Mouse (Mus musculus) thymus, adult 2 months (tissue): ENCODE data around the gene Ush2a. TPM values are rescaled to one million over a fixed set of nuclear protein-coding genes. Genes with fewer than 3 reads are reported as not detected.

ENCODE experiments used
- DNase-seq: peaks from one replicate; pipeline ENCODE4 v3.0.0; 2021
- H3K27ac ChIP-seq: fragments of 200-500 bp; 2 replicates; pipeline ENCODE4 v1.5.1; 2012; ENCODE audit warnings: low read length, control low read depth; ENCODE audit not compliant: control insufficient read depth, insufficient read depth
- H3K27me3 ChIP-seq: fragments of 200-500 bp; 2 replicates; pipeline ENCODE4 v1.6.1; 2012; ENCODE audit warnings: mild to moderate bottlenecking, low read length, moderate library complexity, mixed read lengths; ENCODE audit not compliant: control insufficient read depth, insufficient read depth
- H3K36me3 ChIP-seq: fragments of 200-500 bp; 2 replicates; pipeline ENCODE4 v1.6.1; 2012; ENCODE audit warnings: mild to moderate bottlenecking, low read length, moderate library complexity; ENCODE audit not compliant: control insufficient read depth, insufficient read depth
- H3K4me1 ChIP-seq: fragments of 200-500 bp; replicated peaks from 2 replicates; pipeline ENCODE4 v1.6.1; 2012; ENCODE audit warnings: low read length; ENCODE audit not compliant: control insufficient read depth, insufficient read depth
- H3K4me3 ChIP-seq: fragments of 200-500 bp; 2 replicates; pipeline ENCODE4 v1.5.1; 2012; ENCODE audit warnings: mild to moderate bottlenecking, low read length, control low read depth, moderate library complexity; ENCODE audit not compliant: control insufficient read depth, insufficient read depth
- CTCF ChIP-seq: fragments of 200-500 bp; IDR thresholded peaks from 2 replicates; pipeline ENCODE4 v1.5.1; 2012; ENCODE audit warnings: mild to moderate bottlenecking, control low read depth, low read length, moderate library complexity, borderline replicate concordance; ENCODE audit not compliant: control insufficient read depth, poor library complexity, insufficient read depth; ENCODE audit errors: extremely low read depth
- POLR2A ChIP-seq: fragments of 200-500 bp; IDR thresholded peaks from 2 replicates; pipeline ENCODE4 v1.6.1; 2012; ENCODE audit warnings: mild to moderate bottlenecking, low read length, control low read depth, moderate library complexity; ENCODE audit not compliant: control insufficient read depth, poor library complexity, insufficient read depth; ENCODE audit errors: extremely low read depth
- WGBS: fragments of 180-500 bp; shearing (Covaris S2); methylation state at CpG from one replicate; pipeline ENCODE4 v1.1.7; 2018; 5-methylcytosine and 5-hydroxymethylcytosine counted together
- polyA plus RNA-seq: library from polyadenylated mRNA; depleted of rRNA; stranded (reverse); fragments of >200 nt; gene quantifications from 2 replicates; pipeline ENCODE4 v1.2.3, GENCODE M21; 2012

Gene Ush2a
- polyA plus RNA-seq, 1 experiment, result 0.05 TPM

DNA sequence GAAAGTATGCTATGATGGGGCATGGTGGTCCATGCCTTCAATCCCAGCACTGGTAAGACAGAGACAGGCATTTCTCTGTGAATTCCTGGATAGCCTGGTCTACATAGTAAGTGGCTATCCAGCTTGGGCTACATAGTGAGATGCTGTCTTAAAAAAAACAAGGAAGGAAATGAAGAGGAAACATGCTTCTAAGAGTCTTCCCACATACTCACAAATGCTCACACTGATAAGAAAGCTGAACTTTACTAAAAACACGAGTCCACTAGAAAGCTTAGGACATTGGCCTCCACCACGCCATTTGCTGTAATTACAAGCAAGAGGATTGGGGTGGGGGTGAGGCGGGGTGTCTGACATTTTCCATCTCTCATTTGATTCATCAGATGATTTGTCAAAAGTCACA is 148.7 kb downstream of the Ush2a start:
- Histone ChIP-seq H3K36me3 (no peaks in the 10 kb centered on the region), H3K4me1 (no peaks in the 10 kb centered on the region), H3K27me3 (no peaks in the 10 kb centered on the region), H3K4me3 (no peak overlapping the region), H3K27ac (no peak overlapping the region)
- DNase-seq, result no peak
- whole genome bisulfite sequencing, result 59% methylated on average over 3 of the region's 3 CpGs
- TF ChIP-seq POLR2A (no peak), CTCF (no peak)

DNA sequence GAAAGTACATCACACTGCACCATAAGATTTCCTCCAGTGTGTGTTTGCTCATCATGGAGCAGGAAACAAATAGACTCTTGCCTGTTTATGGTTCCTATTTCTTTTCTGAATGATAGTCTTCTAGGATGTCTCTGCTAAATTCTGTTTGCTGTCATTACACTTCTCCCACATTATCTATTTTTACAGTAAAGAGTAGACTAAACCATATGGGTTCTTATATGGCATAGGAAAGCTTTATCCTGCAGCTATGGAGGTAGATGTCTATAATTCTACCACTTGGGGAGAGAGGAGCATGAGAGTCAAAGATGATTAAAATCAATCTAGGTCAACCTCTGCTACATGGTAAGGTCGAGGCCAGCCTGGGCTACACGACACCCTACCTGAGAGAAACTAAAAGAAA is 158.7 kb downstream of the Ush2a start:
- 91% methylated on average over 2 of the region's 2 CpGs for WGBS
- DNase-seq, result no peak
- Histone ChIP-seq H3K4me3 (no peak overlapping the region), H3K27ac (no peak overlapping the region), H3K27me3 (no peaks in the 10 kb centered on the region), H3K36me3 (no peaks in the 10 kb centered on the region), H3K4me1 (no peaks in the 10 kb centered on the region)
- no peak for TF ChIP-seq CTCF
- TF ChIP-seq POLR2A, result no peak

DNA sequence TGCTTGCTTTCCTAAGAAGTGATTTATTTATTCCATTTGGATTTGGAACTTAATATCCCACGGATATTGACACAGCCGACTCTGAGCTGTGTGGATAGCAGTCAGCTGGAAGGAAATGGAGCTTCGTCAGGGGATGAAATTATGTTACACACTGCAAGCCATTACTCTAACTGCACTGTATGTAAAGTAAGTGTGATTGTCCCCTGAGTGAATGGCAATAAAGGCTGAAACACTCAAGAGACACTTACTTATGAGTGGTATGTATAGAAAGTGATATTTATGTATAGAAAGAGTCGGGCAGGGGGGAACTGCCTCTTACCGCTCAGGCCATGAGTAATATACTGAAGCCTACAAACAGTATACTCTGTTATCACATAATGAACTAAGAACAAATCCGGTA is 166.3 kb downstream of the Ush2a start:
- Histone ChIP-seq H3K36me3 (no peaks in the 10 kb centered on the region), H3K27ac (no peak overlapping the region), H3K27me3 (no peaks in the 10 kb centered on the region), H3K4me3 (no peak overlapping the region), H3K4me1 (no peaks in the 10 kb centered on the region)
- no peak for TF ChIP-seq POLR2A
- TF ChIP-seq CTCF, result no peak
- DNase-seq, result no peak
- 86% methylated on average over 6 of the region's 6 CpGs for WGBS

DNA sequence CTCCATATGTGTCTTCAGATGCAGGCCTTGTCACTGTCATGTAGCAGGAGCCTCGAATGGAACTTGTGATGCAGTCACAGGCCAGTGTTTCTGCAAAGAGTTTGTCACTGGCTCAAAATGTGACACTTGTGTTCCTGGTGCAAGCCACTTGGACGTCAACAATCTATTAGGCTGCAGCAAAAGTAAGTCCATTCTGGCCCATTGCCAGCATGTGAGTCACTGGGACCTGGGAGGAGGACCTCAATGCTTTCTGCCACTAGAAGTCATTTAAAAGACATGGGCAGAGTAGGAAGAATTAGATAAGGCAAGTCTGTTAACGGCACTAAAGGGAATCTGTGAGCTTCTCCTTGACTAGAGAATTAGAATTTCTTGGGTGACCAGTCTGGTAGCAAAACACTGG is 168.9 kb downstream of the Ush2a start:
- Histone ChIP-seq H3K27ac (no peak overlapping the region), H3K36me3 (no peaks in the 10 kb centered on the region), H3K27me3 (no peaks in the 10 kb centered on the region), H3K4me1 (no peaks in the 10 kb centered on the region), H3K4me3 (no peak overlapping the region)
- no peak for TF ChIP-seq CTCF
- TF ChIP-seq POLR2A, result no peak
- DNase-seq, result no peak
- WGBS, result 69% methylated on average over 3 of the region's 3 CpGs

DNA sequence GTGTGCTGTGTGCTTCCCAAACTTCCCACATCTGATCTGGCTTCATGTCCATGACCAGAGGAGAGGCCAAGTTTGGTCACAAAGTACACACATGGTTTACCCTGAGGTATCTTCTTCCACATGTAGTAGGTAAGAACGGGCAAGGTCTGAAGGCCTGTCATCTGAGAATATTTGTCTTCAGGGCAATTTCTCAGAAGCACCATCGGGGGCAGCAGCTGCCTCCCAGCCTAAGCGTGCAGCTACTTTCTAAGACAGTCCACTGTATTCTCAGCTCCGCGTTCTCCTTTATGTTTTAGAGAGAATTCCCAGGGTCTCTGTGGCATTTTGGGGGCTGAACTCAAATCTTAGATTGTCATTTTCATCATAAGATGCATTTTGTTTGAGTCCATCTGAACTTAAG is 186.1 kb downstream of the Ush2a start:
- WGBS, result 88% methylated on average over 5 of the region's 5 CpGs
- H3K36me3 ChIP-seq, result no peaks in the 10 kb centered on the region
- no peaks in the 10 kb centered on the region for H3K4me1 ChIP-seq
- no peak overlapping the region for H3K4me3 ChIP-seq
- DNase-seq, result no peak
- H3K27me3 ChIP-seq, result no peaks in the 10 kb centered on the region
- H3K27ac ChIP-seq, result no peak overlapping the region
- TF ChIP-seq POLR2A, result no peak
- no peak for TF ChIP-seq CTCF

DNA sequence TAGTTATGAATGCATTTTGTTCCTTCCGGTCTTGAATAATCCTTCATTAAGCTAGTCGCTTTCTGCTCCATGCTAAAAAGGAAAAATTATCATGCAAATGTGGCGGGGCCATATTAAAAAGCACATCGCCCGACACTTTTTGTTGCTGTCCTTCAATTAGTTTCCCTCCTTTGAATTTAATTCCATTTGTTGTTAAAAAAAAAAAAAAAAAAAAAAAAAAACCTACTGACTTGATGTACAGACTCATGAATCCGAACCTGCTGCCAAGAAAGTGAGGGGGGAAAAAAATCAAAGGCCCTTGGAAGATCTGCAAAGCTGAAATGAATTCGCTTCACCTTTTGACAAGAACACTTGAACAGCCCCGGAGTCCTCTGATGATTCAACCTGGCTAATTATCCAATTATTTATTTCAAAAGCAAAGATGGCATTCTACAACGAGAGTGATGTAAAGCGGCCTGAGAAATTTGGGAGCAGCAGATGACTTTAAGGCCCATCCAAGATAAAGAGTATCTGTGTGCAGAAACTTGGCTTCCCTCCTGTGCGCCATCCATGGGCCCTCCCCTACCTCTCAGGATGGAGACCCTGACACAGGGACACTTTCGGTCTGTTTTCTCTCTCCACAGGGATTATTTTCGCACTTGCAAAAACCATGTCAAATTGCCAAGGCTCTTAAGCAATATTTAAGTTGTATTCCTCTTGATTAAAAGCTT is 194.8 kb downstream of the Ush2a start:
- H3K27me3 ChIP-seq, result no peaks in the 10 kb centered on the region
- DNase-seq, result no peak
- no peak overlapping the region for H3K4me3 ChIP-seq
- 95% methylated on average over 13 of the region's 13 CpGs for WGBS
- no peaks in the 10 kb centered on the region for H3K36me3 ChIP-seq
- TF ChIP-seq POLR2A (no peak), CTCF (no peak)
- H3K4me1 ChIP-seq, result no peaks in the 10 kb centered on the region
- no peak overlapping the region for H3K27ac ChIP-seq
